Mouse (Mus musculus) neural tube, embryonic 11.5 days (tissue): Measurements from ENCODE around the gene Ptprg. TPM values are rescaled to one million over a fixed set of nuclear protein-coding genes. Genes with fewer than 3 reads are reported as not detected.

Source experiments
- ATAC-seq: fragments of 200-750 bp; cut with Nextera tagmentation; 2 replicates; pipeline ENCODE4 v1.8.0; 2017; ENCODE audit warnings: moderate number of reproducible peaks, mild to moderate bottlenecking, moderate TSS enrichment, moderate library complexity; ENCODE audit not compliant: insufficient read depth, low FRiP score, low TSS enrichment
- DNase-seq: peaks from one replicate; pipeline ENCODE4 v3.0.0-alpha.2; 2015; ENCODE audit warnings: low spot score
- H3K27ac ChIP-seq: fragments of 300-500 bp; sonication (generic); 2 replicates; pipeline ENCODE4 v1.5.1; 2014; ENCODE audit warnings: low read depth, mild to moderate bottlenecking, low read length
- H3K27me3 ChIP-seq: fragments of 300-500 bp; sonication (generic); 2 replicates; pipeline ENCODE4 v1.6.1; 2014; ENCODE audit warnings: mild to moderate bottlenecking, low read length, mixed read lengths; ENCODE audit not compliant: control insufficient read depth, insufficient read depth
- H3K36me3 ChIP-seq: fragments of 300-500 bp; sonication (generic); 2 replicates; pipeline ENCODE4 v1.6.1; 2014; ENCODE audit warnings: mild to moderate bottlenecking, low read length, moderate library complexity, mixed read lengths; ENCODE audit not compliant: control insufficient read depth, insufficient read depth
- H3K4me1 ChIP-seq: fragments of 300-500 bp; sonication (generic); 2 replicates; pipeline ENCODE4 v1.6.1; 2014; ENCODE audit warnings: low read length, mixed read lengths; ENCODE audit not compliant: control insufficient read depth, insufficient read depth
- H3K4me2 ChIP-seq: fragments of 300-500 bp; sonication (generic); 2 replicates; pipeline ENCODE4 v1.6.1; 2014; ENCODE audit warnings: low read depth, mild to moderate bottlenecking, moderate library complexity
- H3K4me3 ChIP-seq: fragments of 300-500 bp; sonication (generic); 2 replicates; pipeline ENCODE4 v1.5.1; 2014; ENCODE audit warnings: low read depth, low read length
- H3K9ac ChIP-seq: fragments of 300-500 bp; sonication (generic); 2 replicates; pipeline ENCODE4 v1.6.1; 2014; ENCODE audit warnings: mild to moderate bottlenecking, low read length
- H3K9me3 ChIP-seq: fragments of 300-500 bp; sonication (generic); 2 replicates; pipeline ENCODE4 v1.6.1; 2016; ENCODE audit warnings: low read length; ENCODE audit not compliant: control insufficient read depth
- WGBS: fragments of 180-500 bp; shearing (Covaris S2); extraction: QIAGEN DNeasy Blood & Tissue Kit; methylation state at CpG from one replicate; pipeline ENCODE4 v1.1.7; 2014; 5-methylcytosine and 5-hydroxymethylcytosine counted together
- polyA plus RNA-seq: library from polyadenylated mRNA; unstranded; fragments of >200 nt; fragmentation: Nextera tagmentation; extraction: Ambion mirVana; gene quantifications from 2 replicates; pipeline ENCODE4 v1.2.1, GENCODE M21; 2014

Ptprg gene
- polyA plus RNA-seq = 40.5 and 40.8 TPM in 2 replicates

DNA sequence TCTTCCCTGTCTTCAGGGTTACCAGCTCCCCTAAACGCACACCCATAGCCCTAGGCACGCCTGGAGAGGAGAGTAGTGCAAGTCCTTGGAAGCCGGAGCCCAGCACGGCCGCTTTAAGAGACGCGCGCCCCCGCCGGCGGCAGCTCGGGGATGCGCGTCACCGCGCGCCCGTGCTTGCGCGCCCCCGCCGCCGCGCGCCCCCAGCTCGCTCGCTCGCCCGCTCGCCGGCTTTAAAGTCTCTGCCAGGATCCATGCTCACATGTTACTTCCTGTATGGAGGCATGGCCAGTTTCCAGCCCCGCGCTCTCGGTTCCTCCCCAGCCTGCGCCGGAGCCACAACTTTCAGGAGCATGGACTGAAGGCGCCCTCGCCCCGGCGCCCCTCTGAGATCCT lies at the start of gene Ptprg:
Ptprg (plus strand) TSS at position 260 of the 393 bp plus-strand sequence.
- Histone ChIP-seq H3K36me3 (no peaks in the 10 kb centered on the region), H3K9ac (peak within 1 kb of the TSS; percentile 91), H3K9me3 (no peaks in the 10 kb centered on the region), H3K27ac (peak within 1 kb of the TSS; percentile 96), H3K4me1 (peaks cover 12% of the 10 kb centered on the region; the same call in 1 of the 2 replicates), H3K27me3 (no peaks in the 10 kb centered on the region), H3K4me2 (peak within 1 kb of the TSS; percentile 89), H3K4me3 (peak within 1 kb of the TSS; percentile 67)
- ATAC-seq = peak; percentile 85
- DNase-seq = peak; percentile 90
- WGBS = under 1% methylated on average over 40 of the region's 40 CpGs

DNA sequence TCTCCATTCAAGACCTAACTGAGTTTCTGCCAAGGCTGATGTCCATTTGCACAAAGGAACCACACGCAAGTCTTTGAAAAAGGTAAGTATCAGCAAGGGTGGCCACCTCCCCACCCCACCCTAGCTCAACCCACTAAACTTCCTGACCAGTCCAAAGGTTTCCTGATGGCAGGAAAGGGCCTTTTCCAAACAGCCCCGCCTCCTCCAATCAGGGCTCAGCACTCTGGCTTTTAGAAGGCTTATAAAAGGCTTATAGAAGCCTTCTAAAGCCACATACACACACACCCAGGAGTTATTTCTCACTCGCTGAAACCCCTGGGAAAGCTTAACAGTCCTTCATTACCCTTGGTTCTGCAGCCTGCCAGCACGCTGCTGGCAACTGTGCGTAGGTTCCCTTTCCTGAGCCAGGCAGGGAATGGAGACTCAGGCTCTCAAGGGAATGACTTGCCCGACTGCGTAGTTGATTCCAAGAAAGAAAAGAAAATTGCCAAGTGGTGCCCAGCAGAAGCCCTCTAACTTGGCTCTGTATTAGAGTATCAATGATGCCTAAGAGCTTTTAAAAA lies 49.4 kb upstream of the Ptprg start:
- H3K4me3 ChIP-seq = no peak overlapping the region
- H3K4me1 ChIP-seq = no peaks in the 10 kb centered on the region
- no peaks in the 10 kb centered on the region for H3K9me3 ChIP-seq
- DNase-seq = no peak
- H3K27ac ChIP-seq = no peak overlapping the region
- no peak overlapping the region for H3K9ac ChIP-seq
- 63% methylated on average over 7 of the region's 7 CpGs for WGBS
- no peak for ATAC-seq
- no peak overlapping the region for H3K4me2 ChIP-seq
- H3K27me3 ChIP-seq = no peaks in the 10 kb centered on the region
- no peaks in the 10 kb centered on the region for H3K36me3 ChIP-seq

DNA sequence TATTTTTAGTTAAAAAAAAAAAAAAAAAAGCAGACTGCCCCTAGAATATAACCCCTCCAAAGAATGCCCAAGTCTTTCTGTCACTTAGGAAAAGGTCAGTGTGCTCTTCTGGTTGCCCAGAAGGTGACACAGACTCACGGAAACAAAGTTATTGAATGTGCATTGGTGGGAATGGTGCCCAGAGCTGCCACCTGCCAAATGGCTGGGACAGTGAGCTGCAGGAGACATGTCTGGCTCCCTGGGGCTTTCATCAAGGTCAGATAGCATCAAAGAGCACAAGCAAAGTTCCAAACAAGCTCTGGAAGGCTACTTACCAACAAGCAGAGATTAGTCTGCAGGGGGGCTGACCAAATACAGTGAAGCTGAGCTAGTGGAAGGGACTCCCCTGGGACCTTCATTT lies 43.2 kb upstream of the Ptprg start:
- DNase-seq = no peak
- Histone ChIP-seq H3K9me3 (no peaks in the 10 kb centered on the region), H3K4me3 (no peak overlapping the region), H3K4me1 (no peaks in the 10 kb centered on the region), H3K4me2 (no peak overlapping the region), H3K36me3 (no peaks in the 10 kb centered on the region), H3K9ac (no peak overlapping the region), H3K27ac (no peak overlapping the region), H3K27me3 (no peaks in the 10 kb centered on the region)
- WGBS = 82% methylated on average over 1 of the region's 1 CpGs
- ATAC-seq = no peak

DNA sequence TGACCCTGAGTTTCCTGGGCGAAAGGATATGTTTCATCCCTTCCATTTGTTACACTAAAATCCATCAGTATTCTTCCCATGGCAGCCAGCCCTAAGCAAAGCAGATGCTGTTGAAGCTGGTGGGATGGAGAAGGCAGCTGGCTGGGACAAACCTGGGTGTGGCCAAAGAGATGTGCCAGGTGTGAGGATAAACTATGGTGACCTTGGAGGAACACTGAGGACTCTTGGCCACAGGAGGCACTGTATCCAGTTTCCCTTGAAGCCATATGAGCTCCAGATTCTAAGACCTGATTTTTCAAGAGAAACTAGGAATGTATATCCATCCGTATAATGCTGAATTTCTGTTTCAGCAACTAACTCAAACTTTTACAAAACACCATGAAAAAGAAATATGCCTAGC lies 34.2 kb upstream of the Ptprg start:
- H3K4me3 ChIP-seq = no peak overlapping the region
- H3K4me2 ChIP-seq = no peak overlapping the region
- no peak for DNase-seq
- no peak overlapping the region for H3K27ac ChIP-seq
- no peak for ATAC-seq
- 93% methylated on average over 2 of the region's 2 CpGs for WGBS
- no peaks in the 10 kb centered on the region for H3K27me3 ChIP-seq
- no peak overlapping the region for H3K9ac ChIP-seq
- no peaks in the 10 kb centered on the region for H3K36me3 ChIP-seq
- no peaks in the 10 kb centered on the region for H3K9me3 ChIP-seq
- H3K4me1 ChIP-seq = no peaks in the 10 kb centered on the region

DNA sequence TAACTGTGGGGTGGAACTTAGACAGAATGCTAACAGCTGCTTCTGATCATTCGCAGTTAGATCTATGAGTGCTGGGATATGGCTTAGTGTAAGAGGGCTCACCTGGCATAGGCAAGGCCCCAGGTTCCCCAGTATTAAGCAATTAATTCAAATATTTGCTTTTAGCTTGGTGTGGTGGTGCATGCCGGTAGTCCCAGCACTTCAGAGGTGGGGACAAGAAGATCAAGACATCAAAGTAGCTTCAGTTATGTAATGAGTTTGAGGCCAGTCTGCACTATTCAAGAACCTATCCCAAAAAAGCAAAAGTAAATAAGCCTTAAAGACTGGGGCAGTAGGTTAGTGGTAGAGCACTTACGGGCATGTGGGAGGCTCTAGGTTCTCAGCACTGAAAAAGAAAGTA lies 30.3 kb upstream of the Ptprg start:
- Histone ChIP-seq H3K4me2 (no peak overlapping the region), H3K36me3 (no peaks in the 10 kb centered on the region), H3K4me3 (no peak overlapping the region), H3K4me1 (no peaks in the 10 kb centered on the region), H3K27ac (no peak overlapping the region), H3K9me3 (no peaks in the 10 kb centered on the region), H3K27me3 (no peaks in the 10 kb centered on the region), H3K9ac (no peak overlapping the region)
- 90% methylated on average over 3 of the region's 3 CpGs for WGBS
- ATAC-seq = no peak
- no peak for DNase-seq

DNA sequence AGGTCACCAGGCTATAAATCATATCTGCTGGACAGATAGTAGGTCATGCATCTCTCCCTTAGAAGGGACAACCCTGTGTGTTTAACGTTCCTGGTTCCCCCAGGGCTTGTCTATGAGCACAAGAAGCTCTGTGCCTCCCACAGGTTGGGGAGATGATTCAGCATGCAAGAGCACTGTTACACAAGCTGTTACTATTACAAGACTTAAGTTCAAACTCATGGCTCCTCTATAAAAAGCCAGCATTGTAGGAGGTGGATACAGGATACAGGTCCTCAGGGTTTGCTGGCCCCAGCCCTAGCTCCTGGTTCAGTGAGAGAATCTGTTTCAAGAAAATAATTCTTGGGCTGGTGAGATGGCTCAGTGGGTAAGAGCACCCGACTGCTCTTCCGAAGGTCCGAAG lies 23.7 kb upstream of the Ptprg start:
- no peak for DNase-seq
- no peak for ATAC-seq
- Histone ChIP-seq H3K9me3 (no peaks in the 10 kb centered on the region), H3K36me3 (no peaks in the 10 kb centered on the region), H3K9ac (no peak overlapping the region), H3K4me1 (peaks cover 2% of the 10 kb centered on the region; the same call in 1 of the 2 replicates), H3K4me3 (no peak overlapping the region), H3K27ac (no peak overlapping the region), H3K4me2 (no peak overlapping the region), H3K27me3 (no peaks in the 10 kb centered on the region)
- WGBS = 89% methylated on average over 4 of the region's 4 CpGs

DNA sequence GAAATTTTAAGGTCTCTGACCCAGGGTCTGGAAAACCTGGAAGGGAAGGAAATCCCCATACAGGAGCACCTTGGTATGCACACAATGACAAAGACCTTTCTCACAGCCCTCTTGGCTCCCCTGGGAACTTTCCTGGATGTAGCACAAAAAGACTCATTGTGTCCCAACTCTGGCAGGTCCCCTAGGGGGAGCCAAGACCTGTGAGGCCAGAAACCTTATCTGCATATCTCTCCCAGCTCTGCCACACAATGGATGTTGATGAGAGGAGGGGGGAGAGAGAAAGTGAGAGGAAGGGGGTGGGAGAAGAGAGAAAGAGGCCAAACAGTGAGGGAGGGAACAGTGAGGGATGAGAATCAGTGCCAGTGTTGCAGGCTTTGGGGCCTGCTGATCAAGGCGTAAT lies 18.9 kb upstream of the Ptprg start:
- H3K4me3 ChIP-seq = no peak overlapping the region
- 50% methylated on average over 1 of the region's 1 CpGs for WGBS
- H3K9me3 ChIP-seq = no peaks in the 10 kb centered on the region
- no peak overlapping the region for H3K27ac ChIP-seq
- H3K9ac ChIP-seq = no peak overlapping the region
- no peaks in the 10 kb centered on the region for H3K27me3 ChIP-seq
- H3K4me2 ChIP-seq = no peak overlapping the region
- no peak for DNase-seq
- peaks cover 4% of the 10 kb centered on the region; the same call in 1 of the 2 replicates for H3K4me1 ChIP-seq
- H3K36me3 ChIP-seq = no peaks in the 10 kb centered on the region
- 0 out of 2 replicates have a peak, but pooled peaks have one; percentile 27 for ATAC-seq

DNA sequence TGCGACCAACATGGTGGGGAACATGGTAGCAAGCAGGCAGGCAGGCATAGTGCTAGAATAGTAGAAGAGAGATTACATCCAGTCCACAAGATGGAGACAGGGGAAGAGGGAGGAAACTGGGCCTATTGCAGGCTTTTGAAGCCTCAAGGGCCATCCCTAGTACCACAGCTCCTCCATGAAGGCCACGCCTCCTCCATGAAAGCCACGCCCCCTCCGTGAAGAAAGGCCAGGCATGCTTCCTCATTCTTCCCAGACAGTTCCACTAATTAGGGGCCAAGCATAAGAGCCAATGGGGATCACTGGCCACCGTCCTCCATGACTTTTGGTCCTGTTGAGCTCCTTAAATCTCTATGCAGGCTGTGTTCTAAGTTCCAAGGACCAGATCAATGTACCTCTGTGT lies 17.2 kb upstream of the Ptprg start:
- no peak overlapping the region for H3K4me2 ChIP-seq
- no peaks in the 10 kb centered on the region for H3K36me3 ChIP-seq
- no peaks in the 10 kb centered on the region for H3K9me3 ChIP-seq
- H3K9ac ChIP-seq = no peak overlapping the region
- H3K4me3 ChIP-seq = no peak overlapping the region
- ATAC-seq (no peak), DNase-seq (no peak)
- 72% methylated on average over 5 of the region's 5 CpGs for WGBS
- no peak overlapping the region for H3K27ac ChIP-seq
- H3K4me1 ChIP-seq = peaks cover 4% of the 10 kb centered on the region; the same call in 1 of the 2 replicates
- no peaks in the 10 kb centered on the region for H3K27me3 ChIP-seq

DNA sequence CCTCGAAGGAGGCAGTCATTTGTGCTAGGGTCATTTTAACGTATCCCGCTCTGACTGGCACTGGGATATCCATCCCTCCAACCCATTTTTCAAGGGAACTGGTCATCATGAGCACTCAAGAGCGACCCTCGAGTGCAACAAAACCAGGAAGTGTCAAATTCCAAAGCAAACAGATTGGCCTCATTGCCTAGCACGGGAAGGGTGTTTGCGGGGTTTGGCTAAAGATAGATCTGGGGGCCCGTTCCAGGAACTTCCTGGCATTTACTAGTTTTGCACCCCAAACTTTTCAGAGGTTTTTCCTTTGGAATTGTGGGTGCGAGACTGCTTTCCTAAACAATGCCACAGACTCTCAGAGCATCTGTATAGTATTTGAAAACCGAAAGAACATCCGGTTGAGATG lies 1.4 kb upstream of the Ptprg start:
- no peak for ATAC-seq

More for the DNA sequence above, 1.4 kb upstream of the Ptprg start:
- Histone ChIP-seq H3K4me3 (peak overlapping the region; percentile 67; the same call in 1 of the 2 replicates), H3K4me1 (peaks cover 9% of the 10 kb centered on the region; the same call in 1 of the 2 replicates), H3K27me3 (no peaks in the 10 kb centered on the region), H3K4me2 (peak overlapping the region; percentile 89), H3K9ac (no peak overlapping the region), H3K27ac (no peak overlapping the region), H3K9me3 (no peaks in the 10 kb centered on the region), H3K36me3 (no peaks in the 10 kb centered on the region)
- no peak for DNase-seq
- WGBS = 25% methylated on average over 11 of the region's 11 CpGs
